Mouse (Mus musculus) ES-Bruce4 (cell line): ENCODE data around the gene Lrrc8c. TPM values are rescaled to one million over a fixed set of nuclear protein-coding genes. Genes with fewer than 3 reads are reported as not detected.

Experiments used
- H3K27ac ChIP-seq: 2 replicates; pipeline ENCODE4 v1.5.1; 2012; ENCODE audit warnings: low read length, inconsistent platforms; ENCODE audit not compliant: insufficient read depth
- H3K27me3 ChIP-seq: 2 replicates; pipeline ENCODE4 v1.6.1; 2012; ENCODE audit warnings: mild to moderate bottlenecking, low read length, inconsistent platforms; ENCODE audit not compliant: control insufficient read depth, poor library complexity, insufficient read depth, severe bottlenecking
- H3K36me3 ChIP-seq: 2 replicates; pipeline ENCODE4 v1.6.1; 2012; ENCODE audit warnings: inconsistent platforms, mild to moderate bottlenecking, low read length, moderate library complexity; ENCODE audit not compliant: control insufficient read depth, poor library complexity, insufficient read depth, severe bottlenecking
- H3K4me1 ChIP-seq: one replicate; pipeline ENCODE4 v1.8.1; 2011; ENCODE audit warnings: low read length; ENCODE audit not compliant: control insufficient read depth, insufficient read depth
- H3K4me3 ChIP-seq: 2 replicates; pipeline ENCODE4 v1.5.1; 2011; ENCODE audit warnings: low read depth, mild to moderate bottlenecking, low read length
- H3K9ac ChIP-seq: 2 replicates; pipeline ENCODE4 v1.6.1; 2012; ENCODE audit warnings: low read depth, mild to moderate bottlenecking, inconsistent platforms; ENCODE audit not compliant: poor library complexity, severe bottlenecking
- H3K9me3 ChIP-seq: replicated peaks from 2 replicates; pipeline ENCODE4 v1.6.1; 2012; ENCODE audit warnings: mild to moderate bottlenecking, low read length, inconsistent platforms; ENCODE audit not compliant: control insufficient read depth, poor library complexity, insufficient read depth, severe bottlenecking
- CTCF ChIP-seq: IDR thresholded peaks from one replicate; pipeline ENCODE4 v1.8.1; 2011; ENCODE audit warnings: low read depth, low read length
- EP300 ChIP-seq: IDR thresholded peaks from 2 replicates; pipeline ENCODE4 v1.6.1; 2011; ENCODE audit warnings: low read depth, low read length; ENCODE audit not compliant: insufficient read depth
- POLR2A ChIP-seq: IDR thresholded peaks from one replicate; pipeline ENCODE4 v1.8.1; 2011; ENCODE audit warnings: low read length; ENCODE audit not compliant: insufficient read depth
- polyA plus RNA-seq: library from polyadenylated mRNA; stranded (reverse); fragments of >200 nt; gene quantifications from 2 replicates; pipeline ENCODE4 v1.2.4, GENCODE M21; 2011; ENCODE audit warnings: low read depth; ENCODE audit not compliant: missing spikeins, insufficient read depth, insufficient read length

Gene Lrrc8c
- polyA plus RNA-seq, 1 experiment, result 11.5 TPM

DNA sequence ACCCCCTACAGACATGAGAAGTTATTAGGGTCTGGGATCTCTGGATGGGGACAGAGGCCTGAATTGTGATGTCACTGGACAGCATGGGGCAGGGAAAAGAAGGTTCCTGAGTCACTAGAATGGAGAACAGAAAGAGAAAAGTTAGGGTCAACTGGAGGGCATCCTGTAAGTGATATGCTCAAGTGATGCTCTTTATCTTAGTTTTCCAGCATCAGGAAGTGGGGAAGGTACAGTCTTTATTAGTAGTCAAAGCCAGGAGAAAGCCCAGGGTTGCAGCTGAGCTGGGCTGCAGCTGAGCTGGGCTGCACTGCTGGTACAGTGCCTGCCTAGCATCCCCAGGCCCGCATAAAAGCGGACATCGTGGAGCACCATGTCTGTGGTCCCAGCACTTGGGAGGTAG lies 105.1 kb downstream of the Lrrc8c start:
- Histone ChIP-seq H3K9ac (no peak overlapping the region), H3K27me3 (no peaks in the 10 kb centered on the region), H3K9me3 (no peaks in the 10 kb centered on the region), H3K27ac (no peak overlapping the region), H3K4me1 (no peaks in the 10 kb centered on the region), H3K36me3 (no peaks in the 10 kb centered on the region), H3K4me3 (no peak overlapping the region)
- TF ChIP-seq POLR2A (no peak), EP300 (no peak), CTCF (no peak)

DNA sequence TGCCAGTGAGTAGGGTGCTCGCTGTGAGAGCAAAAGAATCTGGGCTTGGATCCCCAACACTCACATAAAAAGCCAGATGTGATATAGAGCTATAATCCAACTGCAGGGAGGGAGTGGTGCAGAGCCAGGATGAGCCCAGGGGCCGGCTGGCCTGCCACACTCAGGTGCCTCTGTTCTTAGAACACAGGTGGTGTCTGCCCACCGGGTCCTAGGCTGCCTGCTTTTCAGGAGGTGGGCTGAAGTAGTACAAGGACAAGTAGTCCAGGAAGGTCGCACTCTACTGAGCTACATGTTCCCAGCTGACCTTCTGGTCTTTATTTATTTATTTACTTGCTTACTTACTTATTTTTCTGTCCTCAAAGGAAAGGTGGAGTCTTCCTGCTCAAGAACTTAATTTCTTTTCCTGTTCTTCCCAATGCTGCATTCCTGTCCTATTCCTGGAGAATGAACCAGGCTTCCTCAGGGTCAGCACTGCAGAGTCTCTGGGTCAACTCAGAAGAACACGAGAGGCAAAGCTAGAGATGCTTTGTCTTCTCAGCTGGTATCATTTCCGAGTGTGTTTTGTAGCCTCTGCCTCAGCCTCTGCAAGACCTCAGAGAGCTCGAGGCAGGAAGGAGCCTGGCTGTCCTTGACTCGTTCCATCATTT lies 106.4 kb downstream of the Lrrc8c start:
- Histone ChIP-seq H3K9ac (no peak overlapping the region), H3K27me3 (no peaks in the 10 kb centered on the region), H3K9me3 (no peaks in the 10 kb centered on the region), H3K4me1 (no peaks in the 10 kb centered on the region), H3K27ac (no peak overlapping the region), H3K36me3 (no peaks in the 10 kb centered on the region), H3K4me3 (no peak overlapping the region)
- no peak for TF ChIP-seq CTCF
- TF ChIP-seq POLR2A, result no peak
- TF ChIP-seq EP300, result no peak

DNA sequence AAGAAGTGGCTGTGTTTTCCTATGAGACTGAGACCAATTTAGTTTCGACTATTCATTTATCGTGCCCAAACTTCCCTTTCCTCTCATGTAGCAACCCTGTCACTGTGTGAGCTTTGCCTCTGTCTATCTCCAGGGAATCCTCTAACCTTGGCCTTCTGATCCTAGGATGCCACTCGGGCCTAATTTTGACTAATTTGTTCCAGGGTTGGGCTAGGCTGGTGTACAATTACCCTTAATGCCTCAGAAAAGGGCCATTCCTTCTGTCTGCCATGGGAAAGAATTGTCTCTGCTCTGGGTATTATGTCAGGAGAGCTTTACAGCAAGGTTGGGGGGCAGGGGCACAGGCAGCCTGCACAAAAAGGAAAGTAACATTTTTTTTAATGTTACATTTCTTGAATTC lies 107.2 kb downstream of the Lrrc8c start:
- no peak overlapping the region for H3K9ac ChIP-seq
- H3K4me1 ChIP-seq, result no peaks in the 10 kb centered on the region
- TF ChIP-seq EP300 (no peak), POLR2A (no peak), CTCF (no peak)

DNA sequence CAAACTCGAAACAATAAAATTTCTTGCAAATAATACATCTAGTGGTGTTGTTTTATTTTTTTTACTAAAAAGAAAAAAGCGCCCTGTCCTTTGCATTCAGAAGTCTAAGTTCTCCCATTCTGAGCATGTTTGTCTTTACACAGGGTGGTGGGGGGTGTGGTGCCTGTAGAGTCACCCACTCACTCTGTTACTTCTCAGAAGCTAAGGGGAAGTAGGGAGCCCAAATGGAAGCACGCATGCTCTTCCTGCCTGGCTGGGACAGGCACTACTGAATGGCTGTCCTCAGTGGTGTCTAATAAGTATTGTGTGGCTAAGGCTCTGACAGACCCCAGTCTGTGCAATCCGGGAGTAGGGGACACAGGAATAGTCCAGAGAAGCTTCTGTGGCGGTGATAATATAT lies 107.9 kb downstream of the Lrrc8c start:
- Histone ChIP-seq H3K4me1 (no peaks in the 10 kb centered on the region), H3K27me3 (no peaks in the 10 kb centered on the region), H3K9ac (no peak overlapping the region), H3K27ac (no peak overlapping the region), H3K4me3 (no peak overlapping the region), H3K36me3 (no peaks in the 10 kb centered on the region), H3K9me3 (no peaks in the 10 kb centered on the region)
- no peak for TF ChIP-seq EP300
- TF ChIP-seq POLR2A, result no peak
- no peak for TF ChIP-seq CTCF

More for the DNA sequence above, 107.2 kb downstream of the Lrrc8c start:
- Histone ChIP-seq H3K36me3 (no peaks in the 10 kb centered on the region), H3K9me3 (no peaks in the 10 kb centered on the region), H3K27ac (no peak overlapping the region), H3K4me3 (no peak overlapping the region), H3K27me3 (no peaks in the 10 kb centered on the region)

DNA sequence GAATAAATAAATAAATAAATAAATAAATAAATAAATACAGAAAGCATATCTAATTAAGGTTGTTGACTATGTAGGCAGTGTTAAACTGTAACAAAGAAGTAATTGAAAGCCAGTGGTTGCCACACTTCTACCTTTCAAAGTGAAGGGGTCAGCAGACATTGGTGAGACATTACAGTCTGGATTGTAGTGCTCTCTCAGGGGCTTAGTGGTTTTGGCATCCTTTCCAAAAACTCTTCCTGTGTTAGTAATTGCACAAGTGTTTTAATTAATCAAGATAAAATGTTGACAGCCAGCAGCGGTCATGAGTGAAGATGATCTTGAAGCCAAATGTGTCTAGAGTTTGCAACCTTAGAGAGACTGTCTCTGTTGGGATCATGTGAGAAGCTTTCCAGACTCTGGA lies 110.8 kb downstream of the Lrrc8c start:
- H3K4me1 ChIP-seq, result no peaks in the 10 kb centered on the region
- H3K4me3 ChIP-seq, result no peak overlapping the region
- H3K27me3 ChIP-seq, result no peaks in the 10 kb centered on the region
- H3K27ac ChIP-seq, result no peak overlapping the region
- TF ChIP-seq EP300, result no peak
- TF ChIP-seq CTCF, result no peak
- no peak for TF ChIP-seq POLR2A
- no peaks in the 10 kb centered on the region for H3K9me3 ChIP-seq
- no peaks in the 10 kb centered on the region for H3K36me3 ChIP-seq
- H3K9ac ChIP-seq, result no peak overlapping the region

DNA sequence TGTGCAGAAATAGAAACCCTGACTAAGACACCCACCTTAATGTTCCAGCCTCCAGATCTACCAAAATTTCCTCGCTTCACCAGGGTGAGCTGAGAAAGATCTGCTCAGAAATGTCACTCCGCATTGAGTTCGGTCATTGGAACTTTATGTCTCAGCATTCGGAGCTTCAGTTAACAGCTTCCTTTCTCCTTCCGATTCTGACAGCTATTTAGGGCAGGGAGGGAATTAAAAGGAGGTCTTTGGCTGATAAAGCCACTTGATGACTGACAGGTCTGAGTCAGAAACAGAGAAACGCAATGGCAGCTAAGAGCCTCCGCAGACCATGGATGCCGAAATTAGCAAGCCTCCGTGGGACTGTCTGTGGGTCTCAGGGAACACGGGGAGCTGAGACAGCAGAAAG lies 112.9 kb downstream of the Lrrc8c start:
- Histone ChIP-seq H3K36me3 (no peaks in the 10 kb centered on the region), H3K27me3 (no peaks in the 10 kb centered on the region), H3K4me3 (no peak overlapping the region), H3K9ac (no peak overlapping the region), H3K9me3 (no peaks in the 10 kb centered on the region), H3K4me1 (no peaks in the 10 kb centered on the region), H3K27ac (no peak overlapping the region)
- TF ChIP-seq POLR2A (no peak), EP300 (no peak), CTCF (no peak)
